Mouse (Mus musculus): Measurements from ENCODE around the gene Igfbp1. TPM values are rescaled to one million over a fixed set of nuclear protein-coding genes. Genes with fewer than 3 reads are reported as not detected.
"Not testable (repeated sequence)": the region's sequence is repeated elsewhere in the genome, so short reads cannot be mapped to it uniquely, and the experiment has no call there.

The Igfbp1 gene
- polyA plus RNA-seq, 1 experiment from 2014 or later = 0.11 TPM

DNA sequence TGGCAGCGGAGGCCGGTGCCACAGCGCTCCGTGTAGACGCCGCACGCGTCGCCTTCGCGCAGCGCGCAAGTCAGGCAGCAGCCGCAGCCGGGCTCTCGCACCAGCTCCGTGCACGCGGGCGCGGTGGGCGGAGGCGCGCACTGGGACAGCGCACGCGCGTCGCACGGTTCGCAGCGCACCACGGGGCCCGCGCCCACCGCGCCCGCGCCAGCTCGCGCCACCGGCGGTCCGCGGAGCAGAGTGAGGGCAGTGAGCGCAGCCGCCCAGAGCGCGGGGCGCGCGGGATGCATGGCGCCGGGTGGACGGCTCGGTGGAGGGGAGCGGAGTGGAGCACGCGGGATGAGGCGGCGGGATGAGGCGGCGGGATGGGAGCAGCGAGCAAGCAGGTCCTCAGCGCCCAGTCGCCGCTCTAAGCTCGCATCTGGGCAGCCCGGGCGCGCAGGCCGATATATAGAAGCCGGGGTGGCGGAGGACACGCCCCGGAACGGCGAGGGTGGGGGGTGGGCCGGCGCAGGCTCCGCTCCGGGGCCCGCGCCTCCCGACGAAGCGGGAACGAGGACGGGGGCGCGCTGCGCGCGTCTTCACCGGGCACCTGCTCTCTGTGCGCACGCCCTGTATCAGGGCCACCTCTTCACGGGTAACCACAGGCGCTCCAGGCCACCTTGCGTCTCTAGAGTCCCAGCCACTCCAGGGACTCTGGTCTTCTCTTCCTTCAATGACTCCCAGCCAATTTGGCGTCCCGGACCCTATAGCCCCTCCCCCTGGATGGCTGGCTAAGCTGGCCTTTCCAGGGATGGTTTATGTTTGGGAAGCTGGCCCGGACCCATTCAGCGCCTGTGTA is 16.1 kb downstream of the Igfbp1 start, which contains the start of gene Igfbp3:
TSS of gene Igfbp3 (minus strand) at position 423 of the 841 bp plus-strand sequence.
- no peaks in the 10 kb centered on the region for H3K36me3 ChIP-seq (ENCODE audit: control insufficient read depth, insufficient read depth, low read length)
- H3K9me3 ChIP-seq (replicated peaks; ENCODE audit: control insufficient read depth, low read length, poor library complexity, severe bottlenecking) = no peaks in the 10 kb centered on the region
- peaks cover 9% of the 10 kb centered on the region for H3K27me3 ChIP-seq (ENCODE audit: control insufficient read depth, insufficient read depth, low read depth, low read length)
- ATAC-seq = peak; percentile 95
- H3K9ac ChIP-seq (ENCODE audit: low read depth, low read length) = peak within 1 kb of the TSS; percentile 89
- H3K27ac ChIP-seq (ENCODE audit: low read length) = peak within 1 kb of the TSS; percentile 84
- H3K4me3 ChIP-seq (ENCODE audit: low read depth, low read length) = peak within 1 kb of the TSS; percentile 71
- peaks cover 21% of the 10 kb centered on the region for H3K4me1 ChIP-seq (ENCODE audit: control insufficient read depth, insufficient read depth, low read length)
- H3K4me2 ChIP-seq (ENCODE audit: low read length) = peak within 1 kb of the TSS; percentile 90
- under 1% methylated on average over 99 of the region's 104 CpGs for WGBS

DNA sequence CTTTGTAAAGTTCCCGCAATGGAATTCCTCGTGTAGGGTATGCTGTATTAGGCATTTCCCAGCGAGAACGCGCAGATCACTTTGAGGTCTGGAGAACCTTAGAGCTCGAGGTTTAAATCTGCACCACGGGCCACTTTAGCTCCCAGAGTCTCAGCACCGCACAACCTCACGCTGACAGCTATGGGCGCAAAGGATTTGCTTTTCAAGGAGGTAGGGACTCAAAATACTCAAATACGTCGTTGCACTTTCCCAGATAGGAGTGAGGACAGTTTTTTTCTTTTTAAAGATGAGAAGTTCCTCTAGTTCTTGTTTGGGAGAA is 16.7 kb downstream of the Igfbp1 start:
- peak overlapping the region; percentile 84 for H3K27ac ChIP-seq (ENCODE audit: low read length)
- H3K4me1 ChIP-seq (ENCODE audit: control insufficient read depth, insufficient read depth, low read length) = peaks cover 21% of the 10 kb centered on the region
- H3K9me3 ChIP-seq (replicated peaks; ENCODE audit: control insufficient read depth, low read length, poor library complexity, severe bottlenecking) = no peaks in the 10 kb centered on the region
- ATAC-seq = no peak
- no peaks in the 10 kb centered on the region for H3K36me3 ChIP-seq (ENCODE audit: control insufficient read depth, insufficient read depth, low read length)
- peak overlapping the region; percentile 71 for H3K4me3 ChIP-seq (ENCODE audit: low read depth, low read length)
- peak overlapping the region; percentile 90 for H3K4me2 ChIP-seq (ENCODE audit: low read length)
- WGBS = under 1% methylated on average over 12 of the region's 12 CpGs
- H3K27me3 ChIP-seq (ENCODE audit: control insufficient read depth, insufficient read depth, low read depth, low read length) = peaks cover 9% of the 10 kb centered on the region
- peak overlapping the region; percentile 89 for H3K9ac ChIP-seq (ENCODE audit: low read depth, low read length)

DNA sequence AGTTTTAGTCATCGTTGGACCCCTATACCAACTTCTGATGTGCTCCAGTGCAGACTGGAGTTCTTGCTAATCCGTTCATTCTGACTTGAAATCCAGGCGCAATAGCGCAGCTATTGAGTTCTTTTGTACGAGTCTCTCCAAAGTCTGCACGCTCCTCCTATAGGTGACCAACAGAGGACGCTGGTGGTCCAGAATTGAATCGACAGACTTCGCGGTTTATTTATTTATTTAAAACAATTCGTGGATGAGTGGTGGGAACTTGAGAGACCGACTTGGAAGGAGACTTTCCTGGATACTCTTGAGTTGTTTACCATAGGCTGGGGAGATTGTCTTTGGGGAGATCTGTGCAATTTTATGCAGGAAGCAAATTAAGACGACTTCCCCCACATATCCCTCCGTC is 17.2 kb downstream of the Igfbp1 start:
- 7% methylated on average over 14 of the region's 14 CpGs for WGBS
- Histone ChIP-seq H3K36me3 (ENCODE audit: control insufficient read depth, insufficient read depth, low read length) (no peaks in the 10 kb centered on the region), H3K4me3 (ENCODE audit: low read depth, low read length) (peak overlapping the region; percentile 71), H3K9me3 (replicated peaks; ENCODE audit: control insufficient read depth, low read length, poor library complexity, severe bottlenecking) (no peaks in the 10 kb centered on the region), H3K9ac (ENCODE audit: low read depth, low read length) (no peak overlapping the region), H3K27ac (ENCODE audit: low read length) (no peak overlapping the region), H3K4me1 (ENCODE audit: control insufficient read depth, insufficient read depth, low read length) (peaks cover 21% of the 10 kb centered on the region), H3K27me3 (ENCODE audit: control insufficient read depth, insufficient read depth, low read depth, low read length) (peaks cover 9% of the 10 kb centered on the region), H3K4me2 (ENCODE audit: low read length) (peak overlapping the region; percentile 90)
- ATAC-seq = no peak

DNA sequence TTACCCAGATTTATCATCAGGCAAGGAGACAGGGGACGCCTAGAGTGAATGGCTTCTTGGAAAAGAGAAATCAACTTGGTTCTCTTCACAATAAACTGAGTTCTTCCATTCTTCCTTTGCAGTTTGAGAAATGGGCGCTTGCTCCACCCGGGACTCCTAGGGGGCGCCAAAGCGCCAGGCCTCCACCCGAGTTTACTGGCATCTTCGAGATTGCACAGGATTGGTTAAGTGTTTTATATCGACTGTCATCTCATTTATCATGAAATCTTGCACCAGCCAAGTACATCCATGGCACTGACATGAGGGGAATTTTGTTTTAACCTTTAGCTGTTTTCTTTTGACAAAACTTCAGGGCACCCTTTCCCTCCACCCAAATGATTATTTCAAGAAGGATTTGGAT is 18.1 kb downstream of the Igfbp1 start:
- Histone ChIP-seq H3K4me2 (ENCODE audit: low read length) (no peak overlapping the region), H3K27me3 (ENCODE audit: control insufficient read depth, insufficient read depth, low read depth, low read length) (peaks cover 9% of the 10 kb centered on the region), H3K4me3 (ENCODE audit: low read depth, low read length) (no peak overlapping the region), H3K4me1 (ENCODE audit: control insufficient read depth, insufficient read depth, low read length) (peaks cover 18% of the 10 kb centered on the region), H3K9ac (ENCODE audit: low read depth, low read length) (no peak overlapping the region), H3K27ac (ENCODE audit: low read length) (no peak overlapping the region), H3K9me3 (replicated peaks; ENCODE audit: control insufficient read depth, low read length, poor library complexity, severe bottlenecking) (no peaks in the 10 kb centered on the region), H3K36me3 (ENCODE audit: control insufficient read depth, insufficient read depth, low read length) (no peaks in the 10 kb centered on the region)
- 13% methylated on average over 8 of the region's 8 CpGs for WGBS
- ATAC-seq = no peak

DNA sequence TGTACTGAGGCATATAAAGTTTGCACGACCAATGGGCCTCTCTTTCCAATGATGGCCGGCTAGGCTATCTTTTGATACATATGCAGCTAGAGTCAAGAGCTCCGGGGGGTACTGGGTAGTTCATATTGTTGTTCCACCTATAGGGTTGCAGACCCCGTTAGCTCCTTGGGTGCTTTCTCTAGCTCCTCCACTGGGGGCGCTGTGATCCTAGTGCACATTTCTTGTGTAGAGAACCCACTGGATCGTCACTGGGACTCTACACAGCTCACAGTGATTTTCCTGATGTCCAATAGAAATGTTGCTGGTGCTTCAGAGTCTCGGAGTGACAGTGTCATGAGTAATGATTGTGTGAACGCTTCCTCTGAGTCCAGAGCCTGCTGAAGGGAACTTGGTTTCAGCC is 24.2 kb downstream of the Igfbp1 start:
- H3K27ac ChIP-seq (ENCODE audit: low read length); ATAC-seq; H3K27me3 ChIP-seq (ENCODE audit: control insufficient read depth, insufficient read depth, low read depth, low read length); H3K9ac ChIP-seq (ENCODE audit: low read depth, low read length); H3K4me2 ChIP-seq (ENCODE audit: low read length); H3K4me3 ChIP-seq (ENCODE audit: low read depth, low read length); H3K4me1 ChIP-seq (ENCODE audit: control insufficient read depth, insufficient read depth, low read length); H3K9me3 ChIP-seq (replicated peaks; ENCODE audit: control insufficient read depth, low read length, poor library complexity, severe bottlenecking); H3K36me3 ChIP-seq (ENCODE audit: control insufficient read depth, insufficient read depth, low read length): not testable (repeated sequence)
- 82% methylated on average over 8 of the region's 8 CpGs for WGBS

DNA sequence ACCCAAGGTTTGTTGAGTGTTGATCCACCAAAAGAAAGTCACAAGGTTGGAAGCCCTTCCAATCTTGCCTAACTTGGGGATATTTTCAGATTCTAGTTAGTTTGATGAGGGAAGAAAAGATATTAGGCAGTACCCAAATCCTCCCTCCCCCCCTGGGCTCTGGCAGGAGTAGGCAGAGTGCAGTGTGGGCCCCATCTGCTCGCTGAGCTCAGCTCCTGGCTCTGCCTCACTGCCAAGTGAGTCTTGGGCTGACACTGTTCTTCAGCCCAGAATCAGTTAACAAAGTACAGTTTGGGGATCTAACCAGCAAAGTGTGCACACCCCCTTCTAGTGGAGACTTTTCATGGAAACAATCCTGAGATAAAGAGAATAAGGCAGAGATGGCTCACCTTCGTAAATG is 28.6 kb downstream of the Igfbp1 start:
- H3K4me3 ChIP-seq (ENCODE audit: low read depth, low read length) = no peak overlapping the region
- H3K9me3 ChIP-seq (replicated peaks; ENCODE audit: control insufficient read depth, low read length, poor library complexity, severe bottlenecking) = no peaks in the 10 kb centered on the region
- no peaks in the 10 kb centered on the region for H3K4me1 ChIP-seq (ENCODE audit: control insufficient read depth, insufficient read depth, low read length)
- H3K9ac ChIP-seq (ENCODE audit: low read depth, low read length) = no peak overlapping the region
- no peak for ATAC-seq
- no peak overlapping the region for H3K4me2 ChIP-seq (ENCODE audit: low read length)
- H3K27me3 ChIP-seq (ENCODE audit: control insufficient read depth, insufficient read depth, low read depth, low read length) = no peaks in the 10 kb centered on the region
- H3K36me3 ChIP-seq (ENCODE audit: control insufficient read depth, insufficient read depth, low read length) = no peaks in the 10 kb centered on the region
- WGBS = 75% methylated on average over 2 of the region's 2 CpGs
- no peak overlapping the region for H3K27ac ChIP-seq (ENCODE audit: low read length)

DNA sequence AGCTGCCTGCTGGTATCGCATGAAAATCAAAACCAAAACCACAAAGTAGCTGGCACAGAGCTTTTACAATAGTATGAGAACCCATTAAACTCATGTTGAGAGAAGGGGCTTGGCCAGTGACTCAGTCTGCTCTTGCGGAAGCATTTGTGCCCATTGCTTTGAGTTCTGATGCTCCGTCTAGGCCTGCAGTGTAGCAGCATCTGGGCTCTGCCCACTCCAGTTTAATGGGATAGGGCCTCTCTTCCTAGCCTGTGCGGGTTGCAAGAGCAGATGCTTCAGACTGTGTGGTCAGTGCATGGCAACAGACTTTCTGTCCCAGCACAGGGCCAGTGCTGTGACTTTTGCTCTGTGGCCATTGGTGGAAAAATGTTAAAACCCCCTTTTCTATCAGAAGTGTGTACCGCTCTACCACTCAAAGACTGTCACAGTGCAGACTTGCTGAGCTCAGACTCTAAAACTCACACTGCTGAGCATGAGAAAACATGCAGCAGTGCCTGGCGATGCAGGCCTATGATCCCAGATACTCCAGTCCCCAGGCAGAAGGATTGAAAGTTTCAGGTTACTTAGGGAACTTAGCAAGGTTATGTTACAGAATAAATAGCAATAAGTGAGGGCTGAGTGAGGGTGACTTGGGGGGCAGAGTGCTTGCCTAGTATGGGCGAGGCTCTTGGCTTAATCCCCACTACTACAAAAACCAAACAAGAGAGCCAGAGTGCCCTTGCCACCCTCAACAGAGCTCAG is 29.4 kb downstream of the Igfbp1 start:
- no peak overlapping the region for H3K4me2 ChIP-seq (ENCODE audit: low read length)
- no peak overlapping the region for H3K27ac ChIP-seq (ENCODE audit: low read length)
- ATAC-seq = no peak
- no peak overlapping the region for H3K9ac ChIP-seq (ENCODE audit: low read depth, low read length)
- H3K4me1 ChIP-seq (ENCODE audit: control insufficient read depth, insufficient read depth, low read length) = no peaks in the 10 kb centered on the region
- H3K27me3 ChIP-seq (ENCODE audit: control insufficient read depth, insufficient read depth, low read depth, low read length) = no peaks in the 10 kb centered on the region
- H3K36me3 ChIP-seq (ENCODE audit: control insufficient read depth, insufficient read depth, low read length) = no peaks in the 10 kb centered on the region
- H3K9me3 ChIP-seq (replicated peaks; ENCODE audit: control insufficient read depth, low read length, poor library complexity, severe bottlenecking) = no peaks in the 10 kb centered on the region
- no peak overlapping the region for H3K4me3 ChIP-seq (ENCODE audit: low read depth, low read length)
- WGBS = 82% methylated on average over 7 of the region's 7 CpGs

DNA sequence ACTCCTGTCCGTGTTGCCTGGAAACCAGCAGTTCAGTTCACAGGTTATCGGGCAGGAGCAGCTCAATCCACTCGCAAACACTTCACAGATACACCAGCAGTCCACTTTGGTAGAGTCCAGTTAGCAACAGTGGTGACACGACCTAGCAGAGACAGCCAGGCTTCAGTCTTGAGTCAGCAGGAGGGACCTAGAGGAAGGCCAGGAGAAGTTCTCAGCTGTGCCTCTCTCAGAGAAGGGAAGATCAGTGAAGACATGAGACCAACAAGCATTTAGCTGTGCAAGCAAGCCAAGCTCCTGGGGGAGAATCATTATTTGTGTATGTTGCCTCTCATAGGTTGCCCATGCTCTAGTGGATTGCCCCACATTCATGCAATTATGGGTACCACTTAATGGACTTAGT is 30.5 kb downstream of the Igfbp1 start:
- Histone ChIP-seq H3K9ac (ENCODE audit: low read depth, low read length) (no peak overlapping the region), H3K9me3 (replicated peaks; ENCODE audit: control insufficient read depth, low read length, poor library complexity, severe bottlenecking) (no peaks in the 10 kb centered on the region), H3K27ac (ENCODE audit: low read length) (no peak overlapping the region), H3K27me3 (ENCODE audit: control insufficient read depth, insufficient read depth, low read depth, low read length) (no peaks in the 10 kb centered on the region), H3K4me2 (ENCODE audit: low read length) (no peak overlapping the region), H3K36me3 (ENCODE audit: control insufficient read depth, insufficient read depth, low read length) (no peaks in the 10 kb centered on the region), H3K4me3 (ENCODE audit: low read depth, low read length) (no peak overlapping the region), H3K4me1 (ENCODE audit: control insufficient read depth, insufficient read depth, low read length) (no peaks in the 10 kb centered on the region)
- WGBS = 91% methylated on average over 4 of the region's 4 CpGs
- ATAC-seq = no peak

DNA sequence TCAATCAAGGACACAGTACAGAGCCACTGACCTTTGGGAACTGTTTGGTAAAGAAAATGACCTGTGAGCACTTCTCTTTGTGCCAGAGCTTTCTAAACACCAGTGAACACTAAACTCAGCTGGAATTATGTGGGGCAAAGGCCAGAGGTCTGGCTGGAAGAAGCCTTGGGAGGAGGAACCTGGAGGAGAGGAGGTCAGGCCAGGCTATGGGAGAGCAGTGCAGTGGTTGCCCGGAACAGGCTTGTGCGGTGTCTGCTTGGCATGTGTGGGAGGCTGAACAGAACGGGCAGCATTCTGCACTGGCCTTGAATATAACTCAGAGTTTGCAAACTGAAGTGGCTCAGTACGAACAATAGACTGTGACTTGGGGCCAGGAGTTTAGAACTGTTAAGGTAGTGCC is 32.4 kb downstream of the Igfbp1 start:
- Histone ChIP-seq H3K27ac (ENCODE audit: low read length) (no peak overlapping the region), H3K4me1 (ENCODE audit: control insufficient read depth, insufficient read depth, low read length) (no peaks in the 10 kb centered on the region), H3K4me3 (ENCODE audit: low read depth, low read length) (no peak overlapping the region), H3K27me3 (ENCODE audit: control insufficient read depth, insufficient read depth, low read depth, low read length) (no peaks in the 10 kb centered on the region), H3K9ac (ENCODE audit: low read depth, low read length) (no peak overlapping the region), H3K4me2 (ENCODE audit: low read length) (no peak overlapping the region), H3K36me3 (ENCODE audit: control insufficient read depth, insufficient read depth, low read length) (no peaks in the 10 kb centered on the region), H3K9me3 (replicated peaks; ENCODE audit: control insufficient read depth, low read length, poor library complexity, severe bottlenecking) (no peaks in the 10 kb centered on the region)
- WGBS = 91% methylated on average over 4 of the region's 4 CpGs
- ATAC-seq = no peak
